Mouse (Mus musculus) retina, postnatal 7 days (tissue): ENCODE data around the gene Trhde.

Experiments
- DNase-seq: peaks from one replicate; pipeline ENCODE4 v3.0.0-alpha.2; 2012; ENCODE audit warnings: low read depth, low spot score

The Trhde gene

DNA sequence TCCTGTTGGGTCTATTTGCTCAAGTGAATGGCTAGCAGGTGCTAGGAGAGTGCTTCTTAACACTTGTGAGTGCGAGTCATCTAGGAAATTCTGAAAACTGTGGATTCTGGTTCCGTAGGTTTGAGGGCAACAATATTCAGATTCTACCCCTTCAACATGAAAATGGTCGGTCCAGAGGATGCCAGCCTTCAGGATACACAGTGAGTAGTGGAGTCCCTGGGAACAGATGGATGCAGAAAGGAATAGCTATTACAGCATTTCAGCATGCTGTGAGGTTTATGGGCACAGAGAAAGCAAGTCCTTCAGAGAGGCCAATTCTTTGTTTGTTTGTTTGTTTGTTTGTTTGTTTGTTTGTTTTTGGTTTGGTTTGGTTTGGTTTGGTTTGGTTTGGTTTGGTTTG, 65.7 kb downstream of the Trhde start:
- no peak for DNase-seq

DNA sequence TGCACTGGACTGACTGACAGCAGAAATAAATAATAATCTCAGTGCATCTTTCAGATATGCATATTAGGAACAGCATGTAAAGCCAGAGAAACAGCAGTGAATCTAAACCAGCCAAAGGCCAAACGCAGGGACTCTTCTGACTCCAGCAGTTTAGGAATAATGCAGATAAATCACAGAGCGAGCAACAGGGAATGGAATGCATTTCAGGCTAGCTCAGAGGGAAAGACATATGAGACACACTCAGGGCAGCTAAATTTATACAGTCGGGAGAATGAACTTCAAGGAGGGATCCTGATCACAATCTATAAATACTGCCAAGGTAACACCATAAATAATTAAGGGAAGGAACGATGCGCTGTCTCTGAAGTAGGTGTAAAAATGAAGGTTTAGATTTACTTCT, 66.4 kb downstream of the Trhde start:
- DNase-seq: no peak

DNA sequence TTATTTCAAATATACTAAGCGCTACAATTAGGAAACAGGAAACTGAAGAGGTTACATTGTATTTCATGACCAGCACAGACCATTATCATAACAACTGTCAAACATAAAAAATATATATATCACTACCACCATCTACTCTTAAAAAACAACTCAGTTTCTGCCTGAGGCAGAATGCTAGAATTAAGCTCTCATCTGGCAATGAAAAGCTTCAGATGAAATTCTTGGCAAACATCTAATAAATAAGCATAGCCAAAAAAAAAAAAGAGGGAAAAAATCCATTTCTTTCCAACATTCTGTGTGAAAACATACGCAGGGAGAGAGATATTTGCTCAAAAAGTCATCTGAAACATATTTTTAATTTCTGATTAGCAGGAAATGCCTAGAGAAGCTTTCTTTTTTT, 67.0 kb downstream of the Trhde start:
- no peak for DNase-seq

DNA sequence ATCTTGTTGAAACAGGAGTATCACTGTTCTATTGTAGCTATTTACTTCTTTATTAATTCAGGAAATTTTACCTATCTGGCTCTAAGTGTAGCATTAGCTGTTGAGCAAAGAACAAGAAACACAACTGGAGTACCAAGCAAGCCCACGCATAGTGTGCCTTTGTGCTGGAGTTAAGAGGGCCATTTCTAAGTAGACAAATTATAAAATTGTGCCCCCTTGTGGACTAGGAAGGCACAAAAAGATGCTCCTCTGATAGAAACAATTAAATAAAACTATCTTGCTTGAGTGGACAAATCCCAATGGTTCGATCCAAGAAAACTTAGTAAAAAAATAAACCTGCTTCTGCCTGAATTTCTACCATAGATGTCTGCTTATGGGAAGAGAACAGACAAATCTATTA, 76.5 kb downstream of the Trhde start:
- DNase-seq: no peak

DNA sequence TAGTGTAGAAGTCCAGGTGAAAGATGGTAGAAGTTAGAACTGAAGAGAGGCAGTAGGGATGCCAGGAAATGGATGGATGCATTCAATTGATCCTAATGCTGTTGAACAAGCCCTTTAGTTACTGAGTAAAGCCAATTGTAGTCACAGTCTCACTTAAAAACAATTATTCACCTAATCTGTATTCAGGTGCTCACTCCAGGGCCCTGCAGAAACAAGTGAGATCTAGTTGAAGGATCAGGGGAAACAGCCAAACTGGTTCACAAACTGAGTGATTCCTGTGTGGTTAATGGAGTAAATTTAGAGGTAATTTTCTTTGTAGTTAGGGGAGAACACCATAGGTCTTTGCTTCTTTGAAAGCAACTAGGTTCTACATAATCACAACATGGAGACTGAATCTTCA, 100.3 kb downstream of the Trhde start:
- no peak for DNase-seq

DNA sequence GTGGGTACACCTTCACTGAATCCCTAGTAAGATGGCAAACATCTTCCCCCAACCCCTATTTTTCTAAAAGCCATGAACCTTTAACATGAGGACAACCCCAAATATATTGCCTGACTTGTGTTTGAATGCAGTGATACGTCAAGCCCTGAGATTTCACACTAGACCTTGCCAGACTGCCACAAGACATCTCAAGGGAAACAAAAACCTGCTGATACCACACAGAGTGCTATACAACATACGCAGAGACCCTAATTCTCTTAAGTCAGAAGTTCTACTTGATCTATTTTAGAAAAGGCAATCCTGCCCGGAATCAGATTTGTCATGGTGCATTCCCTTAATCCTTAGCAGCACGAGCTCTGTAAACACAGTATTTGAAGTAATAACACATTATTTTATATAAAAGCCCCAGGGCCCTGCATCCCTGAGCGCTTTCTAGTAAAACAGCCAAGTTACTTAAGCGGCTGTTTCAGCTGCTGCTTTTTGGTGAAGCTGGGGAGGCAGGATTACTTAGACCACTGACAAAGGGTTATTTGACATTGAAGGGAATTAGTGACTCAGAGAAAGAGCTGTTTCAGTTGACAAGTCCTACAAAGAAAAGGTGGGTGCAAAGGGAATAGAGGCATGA, 130.2 kb downstream of the Trhde start:
- DNase-seq: no peak

DNA sequence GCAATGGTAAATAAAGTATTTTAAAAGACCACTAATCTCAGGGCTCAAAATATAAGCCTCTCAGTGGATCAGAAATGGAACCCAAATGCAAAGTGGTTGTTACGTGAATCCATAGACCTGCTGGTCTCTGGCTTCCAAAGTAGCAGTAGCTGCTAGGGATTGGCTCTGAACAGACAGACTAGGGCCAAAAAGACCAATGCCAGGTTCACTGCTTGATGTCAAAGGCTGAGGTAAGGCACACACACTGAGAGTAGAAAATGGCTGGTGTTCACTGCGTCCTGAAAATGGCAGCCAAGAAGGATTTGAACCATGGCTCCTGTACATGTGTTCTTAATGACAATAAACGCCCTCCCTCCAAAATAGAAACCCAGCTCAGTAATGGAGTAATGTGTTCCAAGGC, 209.1 kb downstream of the Trhde start:
- no peak for DNase-seq

DNA sequence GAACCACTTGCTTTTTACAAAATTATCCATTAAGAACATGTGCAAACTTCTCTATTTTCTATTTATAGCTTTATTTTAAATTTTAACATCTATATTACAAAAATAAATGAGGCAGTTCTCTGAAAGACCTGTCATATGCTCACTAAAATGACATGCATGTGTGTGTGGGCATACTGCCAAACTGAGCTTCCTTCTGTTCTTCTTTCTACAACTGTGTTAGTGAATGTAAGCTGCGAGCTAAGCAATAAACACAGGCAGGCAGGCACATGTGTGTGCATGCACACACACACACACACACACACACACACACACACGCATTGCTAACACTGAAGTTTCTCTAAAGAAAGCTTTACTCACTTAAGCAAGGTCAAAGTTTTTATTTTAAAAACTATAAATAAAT, 223.2 kb downstream of the Trhde start:
- DNase-seq: no peak

DNA sequence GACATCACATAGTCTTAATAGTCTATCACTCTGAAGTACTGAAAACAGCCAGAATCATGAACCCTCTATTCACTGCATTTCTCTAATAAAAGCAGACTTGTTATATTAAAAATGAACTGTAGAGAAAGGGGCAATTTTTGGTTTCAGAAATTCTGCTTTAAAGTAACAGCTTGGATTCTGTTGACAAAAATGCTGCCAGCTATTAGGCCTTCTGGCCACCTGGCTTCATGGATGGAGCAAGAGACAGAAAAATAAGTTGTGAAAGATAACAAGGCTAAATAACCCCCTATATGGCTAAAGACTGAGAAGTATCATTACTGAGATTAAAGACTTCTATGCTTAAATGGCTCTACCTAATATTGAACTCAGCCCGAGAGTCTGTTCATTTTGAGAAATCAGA, 234.2 kb downstream of the Trhde start:
- no peak for DNase-seq

DNA sequence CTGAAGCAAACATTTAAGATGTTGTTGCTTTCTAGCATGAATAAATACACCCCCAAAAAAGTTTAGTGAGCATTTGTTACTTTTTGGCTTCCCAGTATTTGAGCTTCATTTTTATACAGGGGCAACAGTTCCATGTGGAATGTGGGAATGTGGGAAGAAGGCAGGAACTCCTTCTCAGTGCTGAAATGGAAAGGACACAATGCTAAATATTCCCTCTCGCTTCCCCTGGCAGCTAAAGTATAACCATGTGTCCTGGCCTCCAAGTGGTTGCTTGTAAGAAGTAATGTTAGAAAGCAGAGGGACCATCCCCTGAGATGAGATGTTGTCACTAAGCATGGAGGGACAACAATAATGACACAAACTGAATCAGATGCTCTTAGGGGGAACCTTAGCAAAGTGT, 292.9 kb downstream of the Trhde start:
- DNase-seq: no peak

DNA sequence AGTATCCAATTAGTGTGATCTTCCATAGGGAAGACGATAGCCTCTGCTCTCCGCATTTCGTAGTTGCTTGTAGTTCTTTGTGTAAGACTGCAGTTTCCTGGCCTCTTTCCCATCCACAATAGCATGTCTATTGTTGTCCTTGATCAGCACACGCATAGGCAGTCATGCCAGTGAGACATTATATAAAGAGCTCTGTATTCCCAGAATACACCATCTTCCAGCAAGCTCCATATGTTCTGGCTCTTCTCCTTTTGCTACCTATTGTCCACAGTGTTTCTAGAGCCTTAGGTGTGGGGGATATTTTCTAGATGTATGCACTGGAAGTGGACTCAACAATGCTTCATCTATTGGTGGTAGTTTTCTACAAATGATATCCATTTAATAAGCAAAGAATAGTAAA, 313.3 kb downstream of the Trhde start:
- no peak for DNase-seq

DNA sequence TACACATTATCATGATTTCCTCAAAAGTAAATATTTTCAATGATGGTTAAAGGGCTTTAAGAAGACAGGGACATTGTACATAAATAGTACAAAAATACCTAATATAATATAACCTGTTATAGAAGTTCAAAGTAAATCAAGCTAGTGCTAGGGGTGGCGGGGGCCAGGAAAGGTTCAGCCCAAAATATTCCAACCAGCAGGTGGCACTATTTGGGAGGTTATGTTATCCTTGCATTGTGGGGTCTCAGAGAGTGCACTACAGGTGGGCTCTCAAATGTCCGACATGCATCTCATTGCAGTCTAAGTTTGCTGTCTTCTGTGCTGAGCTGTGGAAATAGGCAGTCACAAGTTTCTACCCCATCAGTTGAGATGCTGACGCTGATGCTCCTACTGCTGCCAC, 346.5 kb downstream of the Trhde start:
- DNase-seq: no peak

DNA sequence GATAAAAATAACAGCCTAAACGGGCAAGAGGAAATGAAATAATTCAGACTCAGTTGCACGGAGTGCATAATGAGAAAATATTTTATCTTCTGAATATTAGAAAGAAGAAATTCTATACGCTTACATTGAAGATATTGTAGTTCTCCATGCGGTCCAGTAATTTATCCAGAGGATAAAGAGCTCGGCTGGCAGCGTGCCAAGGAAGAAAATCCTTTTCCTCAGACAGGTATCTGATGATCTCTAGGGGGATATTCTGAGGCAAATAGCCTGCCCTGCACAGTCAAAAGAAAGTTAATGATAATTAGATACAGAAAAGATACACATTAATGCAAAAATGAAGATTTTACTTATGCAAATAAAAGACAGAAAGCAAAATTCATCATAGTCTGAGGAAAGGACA, 354.0 kb downstream of the Trhde start:
- DNase-seq: no peak

DNA sequence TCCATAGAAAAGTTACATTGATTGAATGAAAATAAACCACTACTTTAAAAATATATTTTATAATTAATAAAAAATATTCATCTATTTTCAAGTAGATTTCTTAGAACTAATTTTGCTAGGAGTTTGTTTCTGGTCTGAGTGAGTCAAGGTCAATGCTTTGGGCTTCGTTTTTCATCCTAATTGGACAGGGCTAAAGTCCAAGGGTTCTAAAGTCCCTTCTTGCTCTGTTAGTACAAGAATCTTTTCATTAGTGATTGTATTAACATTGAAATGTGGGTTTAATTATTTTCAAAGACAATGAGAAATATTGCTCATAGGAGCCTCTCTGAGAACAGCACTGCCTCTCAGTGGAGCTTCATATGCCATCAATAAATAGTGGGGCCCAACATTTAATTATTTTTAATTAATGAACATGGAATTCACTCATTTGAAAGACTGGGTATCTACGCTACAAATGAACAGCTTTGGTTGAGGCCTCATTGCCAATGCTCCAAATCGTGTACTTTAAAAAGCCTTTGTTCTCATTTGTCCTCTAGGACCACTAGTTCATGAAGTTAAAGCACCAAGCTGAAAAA, 383.1 kb downstream of the Trhde start:
- DNase-seq: no peak

DNA sequence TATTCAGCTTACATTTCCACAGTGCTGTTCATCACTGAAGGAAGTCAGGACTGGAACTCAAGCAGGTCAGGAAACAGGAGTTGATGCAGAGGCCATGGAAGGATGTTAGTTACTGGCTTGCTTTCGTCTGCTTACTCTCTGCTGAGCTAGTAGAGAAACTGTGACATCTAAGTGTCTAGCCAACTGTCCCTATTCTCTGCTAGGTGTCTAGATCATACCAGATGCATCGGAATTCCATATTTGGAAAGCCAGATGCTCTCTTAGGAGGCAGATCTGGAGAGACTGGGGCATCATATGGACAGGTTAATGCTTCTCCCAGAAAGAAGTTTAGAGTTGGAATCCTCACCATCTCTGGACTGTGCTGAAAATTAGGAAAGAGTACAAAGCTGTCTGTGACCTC, 386.4 kb downstream of the Trhde start:
- DNase-seq: no peak

DNA sequence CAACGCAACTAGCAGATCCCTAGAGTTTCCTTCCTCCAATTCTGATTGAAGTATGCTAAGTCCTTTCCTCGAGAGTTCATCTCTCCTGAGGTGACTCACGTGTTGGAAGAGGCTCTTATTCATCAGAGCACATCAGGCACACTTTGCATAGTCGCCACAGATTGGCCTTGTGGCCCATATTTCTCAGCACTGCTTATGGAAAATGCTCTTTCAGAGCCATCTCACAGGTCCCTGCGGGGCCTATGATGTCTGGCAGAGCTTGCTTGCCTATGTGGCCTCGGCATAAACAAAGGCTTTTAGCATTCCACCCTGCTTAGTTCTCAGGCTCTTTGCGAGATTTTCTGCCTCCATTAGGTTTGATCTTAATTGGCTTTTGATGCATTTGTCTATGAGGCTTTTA, 396.8 kb downstream of the Trhde start:
- DNase-seq: no peak

DNA sequence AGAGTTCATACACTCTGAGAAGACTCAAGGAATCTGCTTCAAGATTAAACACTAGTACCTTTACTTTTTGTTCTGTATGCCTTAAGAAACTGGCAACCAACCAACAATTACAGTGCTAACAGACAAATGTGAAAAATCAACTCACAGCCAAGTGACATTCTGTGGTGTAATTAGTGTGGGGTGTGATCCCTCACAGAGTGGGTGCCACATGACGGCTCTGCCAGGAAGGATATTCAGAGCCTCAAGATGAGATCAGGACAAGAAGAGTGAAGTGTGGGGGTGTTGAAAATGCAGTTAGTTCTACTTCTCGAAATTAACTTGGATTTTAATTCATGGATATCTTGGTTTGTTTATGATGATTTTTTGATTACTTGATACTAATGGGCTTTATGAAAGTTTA, 398.3 kb downstream of the Trhde start:
- DNase-seq: no peak

DNA sequence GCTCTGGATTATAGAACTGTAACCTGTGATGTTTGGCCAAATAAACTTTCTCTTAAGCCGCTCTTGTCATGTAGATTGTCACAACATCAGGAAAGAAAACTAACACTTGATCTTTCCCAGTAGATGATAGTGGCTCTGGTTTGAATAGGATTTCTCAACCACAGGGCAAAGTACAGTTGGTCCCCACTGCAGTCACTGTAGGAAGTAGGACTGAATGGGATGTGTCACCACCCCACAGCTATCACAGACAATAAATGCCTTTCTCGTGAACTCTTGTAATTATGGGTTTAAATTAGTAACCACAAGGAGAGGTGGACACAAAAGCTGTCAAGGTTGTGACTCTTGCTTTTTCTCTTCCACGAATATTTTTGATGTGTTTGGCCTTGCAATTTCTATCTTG, 431.3 kb downstream of the Trhde start:
- no peak for DNase-seq

DNA sequence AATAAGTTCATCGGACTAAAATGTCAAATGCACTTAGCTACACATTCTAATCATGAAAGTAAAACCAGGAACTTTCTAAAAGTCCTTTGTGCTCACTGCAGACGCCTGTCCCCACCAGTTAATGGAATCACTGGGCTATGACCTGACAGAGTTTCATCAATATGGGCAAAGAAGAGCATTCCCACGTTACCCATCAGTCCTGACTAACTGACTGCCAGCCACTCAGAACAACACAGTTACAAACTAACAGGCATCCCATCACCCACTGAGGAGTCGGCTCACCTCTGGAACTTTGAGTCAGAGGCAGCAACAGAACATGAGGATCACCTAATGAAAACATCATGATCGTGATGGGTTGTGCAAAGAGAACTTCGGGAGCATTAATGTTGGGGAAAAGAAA, 438.7 kb downstream of the Trhde start:
- DNase-seq: no peak

DNA sequence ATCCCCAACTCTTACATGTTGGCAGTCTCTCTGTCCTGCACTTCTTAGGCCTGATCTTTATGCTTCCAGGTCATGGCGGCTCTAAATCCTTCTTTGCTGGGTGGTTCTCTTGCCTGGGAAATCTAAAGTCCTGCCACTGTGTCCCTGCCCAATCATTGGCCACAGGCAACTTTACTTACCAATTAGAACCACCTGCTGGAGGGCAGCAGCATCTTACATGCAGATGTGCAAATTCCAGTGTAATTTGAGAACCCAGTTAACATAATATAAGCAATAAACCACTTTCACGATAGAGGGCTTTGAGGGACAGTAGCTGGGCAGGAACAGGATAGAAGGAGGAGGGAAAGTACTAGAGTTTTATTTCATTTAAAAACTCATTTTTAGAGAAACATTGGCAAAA, 439.5 kb downstream of the Trhde start:
- DNase-seq: no peak
